ENCODE assay signal across 13 mouse cellular contexts in the genomic region with DNA sequence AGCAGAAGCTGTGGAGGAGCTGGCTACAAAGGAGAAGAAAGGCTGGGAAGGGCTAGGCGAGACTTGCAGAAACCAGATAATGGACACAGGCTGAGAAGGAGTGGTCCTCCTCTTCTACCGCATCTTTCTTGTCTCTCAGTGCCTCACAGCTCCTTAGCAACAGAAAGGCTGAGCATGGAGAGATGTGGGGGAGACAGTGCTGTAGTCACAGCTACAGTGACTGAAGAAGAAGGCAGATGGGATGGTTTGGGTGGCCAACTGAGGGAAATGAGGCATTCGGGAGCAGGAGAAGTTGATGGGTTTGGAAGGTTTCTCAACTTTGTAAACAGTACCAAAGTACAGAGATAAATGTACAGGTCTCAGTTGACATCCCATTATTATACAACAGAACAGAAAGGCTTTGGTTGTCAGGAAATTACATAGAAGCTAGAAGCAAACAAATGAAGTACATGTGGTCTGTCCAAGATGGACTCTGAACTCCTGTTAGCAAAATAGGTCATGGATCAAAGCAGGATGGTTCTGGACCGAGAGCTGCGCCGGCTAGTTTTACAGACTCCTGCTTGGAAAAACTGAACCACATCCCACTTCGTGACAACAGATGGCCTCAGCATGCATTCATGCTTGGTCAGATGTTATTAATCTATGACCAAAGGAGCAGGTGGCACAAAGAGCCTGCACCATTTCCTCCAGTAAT.
DNase-seq lines count a peak whose midpoint lies in the region; ATAC-seq lines count a peak whose summit lies in the region.
"Had no signal": no experiment of that assay in that cellular context is flagged by ENCODE, and none has a peak within 500 bp of the region (broad histone marks: within the 10 kb centered on the region; RNA-seq: fewer than 3 reads in every experiment).

No protein-coding gene starts in this region.

- no peak overlapping the region for H3K4me3 ChIP-seq in hindbrain, embryonic 11.5 days (ENCODE audit: low read depth, low read length)
- H3K4me3 ChIP-seq in midbrain, embryonic 14.5 days (replicated peaks; ENCODE audit: low read depth, low read length), result no peak overlapping the region
- H3K4me3 ChIP-seq: embryonic facial prominence, embryonic 13.5 days; heart, embryonic 10.5 days; kidney, embryonic 15.5 days had no signal

- DNase-seq in left cerebral cortex, postnatal 36 days (ENCODE audit: low spot score in 2 of 2), result peak; percentile 9 to 22
- DNase-seq in left cerebral cortex, adult 18-20 months (ENCODE audit: low spot score in 2 of 2), result no peak
- DNase-seq in cerebellum, adult 9-10 months, result peak; percentile 99
- DNase-seq in hindbrain, embryonic 11.5 days (ENCODE audit: low spot score), result no peak
- DNase-seq in midbrain, embryonic 14.5 days, result peak; percentile 28
- no peak for DNase-seq in thymus, postnatal 36 days
- DNase-seq in kidney, adult 18-20 months, result no peak
- DNase-seq: lung, embryonic 14.5 days; thymus, adult 18-20 months had no signal

- no peak overlapping the region for H3K27ac ChIP-seq in hindbrain, embryonic 11.5 days (ENCODE audit: low read depth, low read length)
- no peak overlapping the region for H3K27ac ChIP-seq in midbrain, embryonic 14.5 days (replicated peaks; ENCODE audit: low read depth, low read length)
- H3K27ac ChIP-seq: embryonic facial prominence, embryonic 13.5 days; heart, embryonic 10.5 days; kidney, embryonic 15.5 days had no signal

- 52% methylated on average over 7 of the region's 7 CpGs for WGBS in hindbrain, embryonic 11.5 days
- 68% methylated on average over 7 of the region's 7 CpGs for WGBS in midbrain, embryonic 14.5 days

- H3K36me3 ChIP-seq in hindbrain, embryonic 11.5 days (ENCODE audit: control insufficient read depth, insufficient read depth, low read length), result no peaks in the 10 kb centered on the region
- H3K36me3 ChIP-seq in midbrain, embryonic 14.5 days (ENCODE audit: control insufficient read depth, insufficient read depth, low read length), result no peaks in the 10 kb centered on the region
- H3K36me3 ChIP-seq: embryonic facial prominence, embryonic 13.5 days; heart, embryonic 10.5 days; kidney, embryonic 15.5 days had no signal

- H3K4me2 ChIP-seq in hindbrain, embryonic 11.5 days (replicated peaks; ENCODE audit: low read depth, low read length), result no peak overlapping the region
- no peak overlapping the region for H3K4me2 ChIP-seq in midbrain, embryonic 14.5 days (ENCODE audit: low read length)
- H3K4me2 ChIP-seq: embryonic facial prominence, embryonic 13.5 days; kidney, embryonic 15.5 days; lung, embryonic 14.5 days had no signal

- no peak overlapping the region for H3K9ac ChIP-seq in hindbrain, embryonic 11.5 days (ENCODE audit: low read depth, low read length)
- no peak overlapping the region for H3K9ac ChIP-seq in midbrain, embryonic 14.5 days (replicated peaks; ENCODE audit: low read length)
- H3K9ac ChIP-seq: embryonic facial prominence, embryonic 13.5 days; kidney, embryonic 15.5 days; lung, embryonic 14.5 days had no signal

- intact Hi-C loops in left cerebral cortex, postnatal 36 days (cut with DNase I), result no loop called here

- no peaks in the 10 kb centered on the region for H3K9me3 ChIP-seq in hindbrain, embryonic 11.5 days (ENCODE audit: control insufficient read depth, low read length)
- no peaks in the 10 kb centered on the region for H3K9me3 ChIP-seq in midbrain, embryonic 14.5 days (ENCODE audit: control insufficient read depth, low read length)
- H3K9me3 ChIP-seq: embryonic facial prominence, embryonic 13.5 days; heart, embryonic 10.5 days; kidney, embryonic 15.5 days had no signal

- no peaks in the 10 kb centered on the region for H3K4me1 ChIP-seq in hindbrain, embryonic 11.5 days (replicated peaks; ENCODE audit: control insufficient read depth, insufficient read depth, low read length)
- 0 out of 2 replicates have a peak, but pooled peaks cover 3% of the 10 kb centered on the region for H3K4me1 ChIP-seq in midbrain, embryonic 14.5 days (ENCODE audit: control insufficient read depth, insufficient read depth, low read length)
- H3K4me1 ChIP-seq: heart, embryonic 10.5 days; kidney, embryonic 15.5 days had no signal

- peak; percentile 51; the same call in 1 of the 2 replicates for ATAC-seq in hindbrain, embryonic 11.5 days (ENCODE audit: low FRiP score)
- no peak for ATAC-seq in midbrain, embryonic 14.5 days (ENCODE audit: low FRiP score, low TSS enrichment)
- no peak for ATAC-seq in activated CD4-positive, CD25-positive, alpha-beta regulatory T cell, adult 4 months

- H3K27me3 ChIP-seq in hindbrain, embryonic 11.5 days (ENCODE audit: control insufficient read depth, insufficient read depth, low read length), result no peaks in the 10 kb centered on the region
- no peaks in the 10 kb centered on the region for H3K27me3 ChIP-seq in midbrain, embryonic 14.5 days (ENCODE audit: control insufficient read depth, insufficient read depth, low read length)
- H3K27me3 ChIP-seq: embryonic facial prominence, embryonic 13.5 days; kidney, embryonic 15.5 days had no signal

Comparison
In these comparisons a context has a peak if more than half of its experiments do, and no peak if none do; other contexts are left out.
1. DNase-seq: peak in left cerebral cortex, postnatal 36 days (2 of 2), cerebellum, adult 9-10 months (single experiment) and midbrain, embryonic 14.5 days (single experiment); none in left cerebral cortex, adult 18-20 months (0 of 2), hindbrain, embryonic 11.5 days (single experiment), thymus, postnatal 36 days (0 of 2) and kidney, adult 18-20 months (single experiment).